Mouse (Mus musculus): Measurements from ENCODE around the gene Poln. TPM values are rescaled to one million over a fixed set of nuclear protein-coding genes. Genes with fewer than 3 reads are reported as not detected.
A peak's percentile ranks its signal among the peaks of the same experiment; 100 is the strongest.

Gene Poln
- 1 to 10 TPM in 2 of 3 experiments, under 1 TPM in 1; 0.47 to 5.8 (median 1.5) TPM for polyA plus RNA-seq (2017; shearing (Covaris generic))

DNA sequence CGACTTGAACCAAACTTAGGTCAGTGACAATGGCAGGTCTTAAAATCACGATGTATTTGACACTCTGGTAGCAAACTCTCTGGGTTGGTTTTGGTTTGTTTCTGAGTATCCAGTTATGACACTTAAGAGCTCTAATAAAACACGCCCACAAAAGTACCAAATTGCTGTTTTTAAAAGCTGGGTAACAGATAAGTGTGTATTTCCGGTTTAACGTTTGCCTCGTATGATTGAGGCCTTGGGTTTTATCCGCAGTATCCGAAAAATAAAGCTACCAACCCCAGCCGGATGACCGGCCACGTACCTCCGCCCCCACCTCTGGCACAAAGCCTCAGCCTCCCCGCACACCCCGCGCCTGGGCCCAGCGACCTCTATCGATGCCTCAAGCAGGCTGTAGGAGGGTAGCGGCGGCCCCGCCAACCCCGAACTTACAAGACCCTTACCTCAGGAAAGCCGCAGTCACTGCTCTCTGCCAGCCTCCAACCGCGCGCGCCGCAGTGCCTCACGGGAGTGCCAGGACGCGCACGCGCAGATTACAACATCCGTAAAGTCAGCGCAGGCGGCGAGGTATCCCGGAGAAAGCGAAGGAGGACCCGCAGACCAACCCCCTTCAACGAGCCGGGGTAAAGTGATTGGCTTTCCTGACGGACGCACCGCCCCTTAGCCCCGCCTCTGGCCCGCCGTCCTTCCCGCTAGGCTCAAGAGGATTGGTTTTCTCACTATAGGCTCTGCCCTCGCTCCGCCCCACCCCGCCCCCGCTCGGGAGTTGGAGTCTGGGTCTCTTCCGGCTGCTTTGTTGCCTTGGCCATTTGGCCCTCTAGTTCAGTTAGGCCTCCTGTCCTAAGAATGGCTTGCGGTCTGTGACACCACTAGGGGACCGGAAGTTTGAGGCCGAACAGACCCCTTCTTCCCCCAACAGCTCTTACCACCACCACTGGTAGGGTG, at the start of gene Poln, which contains the start of gene Haus3:
Poln (minus strand) TSS at position 499 of the 942 bp plus-strand sequence.
Haus3 (minus strand) TSS at position 578 of the 942 bp plus-strand sequence.
- peak; percentile 93 for ATAC-seq

GRCm38 (mm10) chr5:34218672-34219071, 49.4 kb upstream of the Poln start:
- no peak for ATAC-seq

DNA sequence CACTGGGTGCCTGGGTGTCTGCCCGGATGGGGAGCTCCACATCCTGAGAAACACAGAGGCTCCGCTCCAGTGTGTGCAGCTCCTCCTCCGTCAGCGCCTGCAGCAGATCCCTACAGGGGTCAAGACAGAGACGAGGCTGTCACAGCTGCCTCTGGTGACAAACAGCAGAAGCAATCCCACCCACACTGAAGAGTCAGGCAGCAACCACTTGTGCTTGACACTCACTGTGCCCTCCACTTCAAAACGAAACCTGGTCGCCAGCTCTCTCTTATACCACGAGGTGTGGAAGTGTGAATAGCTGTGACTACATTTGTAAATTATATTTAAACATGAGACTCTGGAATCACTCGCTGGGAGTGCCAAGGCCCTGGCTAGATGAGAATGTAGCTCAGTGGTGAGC, 48.5 kb upstream of the Poln start:
- ATAC-seq, result no peak

GRCm38 (mm10) chr5:34216025-34216424, 46.8 kb upstream of the Poln start:
- ATAC-seq, result no peak

DNA sequence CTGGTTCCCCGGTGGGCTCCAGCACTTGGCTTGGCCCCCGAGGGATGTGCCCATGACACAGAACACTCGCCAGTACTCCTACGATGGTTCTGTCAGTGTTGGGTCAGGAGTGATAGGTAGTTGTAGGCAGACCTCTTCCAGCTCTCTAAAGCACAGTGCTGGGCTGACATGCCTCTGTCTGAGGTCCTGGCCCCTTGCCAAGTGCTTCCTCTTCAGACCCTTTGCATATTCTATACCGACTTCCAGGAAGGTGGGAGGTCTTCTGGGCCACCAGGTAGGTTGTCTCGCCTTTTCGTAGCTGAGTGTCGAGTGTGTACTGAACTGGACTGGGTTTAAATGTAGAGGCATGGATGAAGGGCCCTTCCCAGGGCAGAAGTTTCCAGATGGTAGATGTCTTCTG, 44.4 kb upstream of the Poln start:
- ATAC-seq, result no peak

- peak; percentile 80 for ATAC-seq
These were observed 41.0 kb upstream of the Poln start for GRCm38 (mm10) chr5:34210279-34210678.

GRCm38 (mm10) chr5:34207503-34207902, 38.3 kb upstream of the Poln start:
- no peak for ATAC-seq

- ATAC-seq, result no peak
These were observed 36.5 kb upstream of the Poln start for GRCm38 (mm10) chr5:34205788-34206187.

DNA sequence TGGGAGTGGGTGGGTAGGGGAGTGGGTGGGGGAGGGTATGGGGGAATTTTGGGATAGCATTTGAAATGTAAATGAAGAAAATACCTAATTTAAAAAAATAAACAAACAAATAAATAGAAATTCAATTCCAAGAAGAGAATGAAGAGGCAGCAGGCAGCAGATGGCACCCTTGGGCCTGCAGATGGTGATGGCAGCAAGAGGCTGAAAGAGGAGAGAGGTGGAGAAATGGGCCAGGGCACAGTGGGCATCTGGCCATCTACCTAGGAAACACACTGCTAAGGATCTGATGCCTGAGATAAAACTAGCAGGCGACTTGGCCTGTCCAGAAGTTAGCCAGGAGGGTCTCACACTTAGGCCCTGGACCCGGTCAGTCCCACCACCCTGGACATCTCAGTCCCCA, 35.7 kb upstream of the Poln start:
- ATAC-seq, result no peak

GRCm38 (mm10) chr5:34202006-34202405, 32.8 kb upstream of the Poln start:
- no peak for ATAC-seq

- no peak for ATAC-seq
These were observed 32.1 kb upstream of the Poln start for GRCm38 (mm10) chr5:34201396-34201795.

- ATAC-seq, result no peak
These were observed 29.4 kb upstream of the Poln start for GRCm38 (mm10) chr5:34198615-34199014.

DNA sequence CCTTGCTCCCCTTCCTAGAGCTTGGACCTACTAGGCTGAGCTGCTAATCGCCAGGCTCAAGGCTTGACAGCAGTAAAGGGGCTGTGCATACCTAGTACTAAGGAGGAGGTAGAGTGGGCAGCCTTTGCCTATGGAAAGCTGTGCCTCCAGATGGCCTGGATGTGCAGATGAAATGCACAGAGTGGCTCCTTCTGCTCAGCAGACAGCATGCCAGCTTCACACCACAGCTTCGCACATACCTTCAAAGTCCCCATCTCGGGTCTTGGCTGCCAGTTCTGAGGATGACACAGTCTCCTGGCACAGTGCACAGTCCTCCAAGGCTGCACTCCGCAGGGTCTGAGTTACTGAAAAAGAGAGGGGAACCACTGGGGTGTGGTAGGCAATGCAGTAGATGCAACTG, 28.0 kb upstream of the Poln start:
- no peak for ATAC-seq

DNA sequence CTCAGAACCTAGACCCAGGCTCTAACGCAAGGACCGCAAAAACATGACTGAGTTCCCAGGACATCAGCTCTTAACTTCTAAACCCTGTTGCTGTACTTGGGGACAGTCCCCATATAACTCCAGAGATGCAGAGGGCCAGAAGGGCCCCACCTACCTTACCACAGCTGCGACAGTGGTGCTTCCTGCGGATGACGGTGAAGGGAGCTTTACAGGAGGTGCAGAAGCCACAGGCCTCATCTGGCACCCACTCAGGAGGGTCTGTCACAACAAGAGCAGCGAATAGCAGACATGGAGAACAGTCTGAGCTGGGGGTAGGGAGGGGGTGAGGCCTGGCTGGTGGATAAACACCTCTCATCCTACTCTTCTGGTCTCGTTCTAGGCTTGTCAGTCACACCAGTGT, 27.2 kb upstream of the Poln start:
- peak; percentile 92 for ATAC-seq

GRCm38 (mm10) chr5:34195786-34196185, 26.5 kb upstream of the Poln start:
- ATAC-seq, result no peak

DNA sequence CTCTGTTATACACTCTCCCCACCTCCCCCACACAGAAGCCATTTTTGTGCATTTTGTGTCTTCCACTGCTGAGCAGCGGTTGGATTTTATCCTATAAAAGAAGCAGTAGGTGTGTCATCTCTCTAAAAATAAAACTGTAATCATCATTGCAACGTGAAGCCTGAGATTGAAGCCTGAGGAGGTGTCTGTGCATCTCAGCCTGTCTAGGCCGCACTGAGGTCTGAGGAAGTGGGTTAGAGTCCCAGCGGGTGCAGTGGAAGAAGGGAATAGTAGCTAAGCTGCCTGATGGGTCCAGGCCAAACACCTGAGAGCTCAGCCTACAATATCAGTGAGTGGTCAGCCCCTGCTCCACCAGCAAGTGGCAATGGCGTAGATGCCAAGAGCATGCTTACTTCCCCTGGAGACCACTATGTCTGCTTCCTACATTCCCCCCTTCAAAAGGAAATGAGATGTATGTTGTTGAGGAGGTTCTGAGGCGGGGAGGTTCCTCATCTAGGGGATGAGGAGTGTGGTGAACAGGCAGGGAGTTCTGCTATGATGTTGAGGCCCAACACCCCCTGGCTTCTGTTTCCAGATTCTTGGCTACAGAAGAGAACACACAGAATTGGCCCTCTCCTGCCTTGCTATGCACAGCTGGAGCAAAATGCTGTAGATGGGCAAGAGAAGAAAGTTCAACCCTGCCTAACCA, 25.9 kb upstream of the Poln start:
- ATAC-seq, result no peak

DNA sequence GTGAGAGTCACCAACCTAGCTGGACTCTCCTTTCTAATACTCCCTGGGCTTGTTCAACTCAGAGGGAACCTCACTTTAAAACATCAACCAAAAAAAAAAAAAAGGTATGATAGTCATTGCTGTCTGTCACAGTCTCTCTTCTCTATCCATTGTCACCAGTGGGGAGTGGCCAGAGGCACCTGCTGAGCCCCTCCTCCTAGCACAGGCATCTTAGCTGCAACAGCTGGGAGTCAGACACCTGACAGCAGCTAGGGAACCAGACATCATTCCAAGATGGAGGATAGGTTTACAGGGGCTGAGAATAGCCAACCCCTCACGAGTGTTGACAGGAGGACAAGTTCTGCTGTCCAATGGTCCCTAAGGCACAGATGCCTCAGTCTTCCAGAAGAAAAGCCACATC, 25.2 kb upstream of the Poln start:
- no peak for ATAC-seq

DNA sequence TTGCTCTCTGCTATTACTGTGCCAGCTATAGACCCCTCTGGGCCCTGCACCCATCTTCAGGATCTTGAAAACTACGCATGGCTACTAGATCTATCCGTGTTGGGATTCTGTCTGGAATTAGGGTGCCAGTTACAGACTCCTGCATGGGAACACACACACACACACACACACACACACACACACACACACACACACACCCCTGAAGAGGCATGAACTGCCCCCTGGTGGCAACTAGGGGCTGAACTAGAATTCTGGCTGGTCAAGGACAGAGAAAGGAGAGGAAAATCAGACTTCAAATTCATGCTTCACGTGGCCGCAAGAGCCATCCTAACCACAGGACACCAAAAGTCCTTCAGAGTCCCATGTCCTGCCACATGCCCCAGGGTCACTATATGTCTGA, 22.6 kb upstream of the Poln start:
- ATAC-seq, result no peak

- ATAC-seq, result no peak
These were observed 21.8 kb upstream of the Poln start for GRCm38 (mm10) chr5:34191021-34191420.

- ATAC-seq, result no peak
These were observed 20.3 kb upstream of the Poln start for GRCm38 (mm10) chr5:34189521-34189920.

- no peak for ATAC-seq
These were observed 19.6 kb upstream of the Poln start for GRCm38 (mm10) chr5:34188856-34189255.

DNA sequence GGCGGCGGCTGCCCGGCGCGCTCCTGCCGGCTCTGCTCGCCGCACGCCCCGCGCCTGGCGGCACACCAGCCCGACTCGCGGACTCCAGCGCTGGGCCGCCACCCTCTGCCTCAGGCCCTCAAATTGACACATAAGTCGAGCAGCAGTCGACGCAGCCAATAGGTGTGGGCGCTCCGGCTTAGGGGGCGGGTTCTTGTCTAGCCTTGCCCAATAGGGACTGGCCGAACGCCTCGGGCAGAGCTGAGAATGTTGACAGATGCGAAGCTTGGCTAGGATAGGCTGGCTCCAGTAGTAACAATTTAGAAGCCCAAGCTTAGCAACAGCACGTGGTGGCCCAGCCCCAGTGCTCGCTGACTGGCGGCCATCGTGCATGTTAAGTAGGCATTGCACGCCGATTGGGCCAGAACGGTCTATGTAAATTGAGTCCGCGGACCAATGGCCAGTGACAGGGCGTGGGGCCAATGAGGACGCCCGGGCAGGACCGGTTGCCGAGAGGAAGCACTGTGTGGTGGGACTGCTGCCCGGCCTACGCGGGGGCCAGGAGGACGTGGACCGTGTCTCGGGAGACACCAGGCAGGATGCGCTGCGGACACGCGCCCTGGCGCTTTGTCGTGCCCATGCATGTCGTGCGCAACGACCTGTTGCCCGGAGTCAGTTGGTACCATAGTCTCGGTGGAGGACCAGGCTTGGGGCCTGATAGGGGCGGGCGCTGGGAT, 18.5 kb upstream of the Poln start, which contains the start of gene Mxd4:
Mxd4 (minus strand) TSS at position 120 of the 716 bp plus-strand sequence.
- peak; percentile 95 for ATAC-seq

- no peak for ATAC-seq
These were observed 17.7 kb upstream of the Poln start for GRCm38 (mm10) chr5:34186961-34187391.
